Mouse (Mus musculus) A20 (cell line): Measurements from ENCODE around the gene Tmem274.

Experiments used
- DNase-seq: peaks from one replicate; pipeline ENCODE4 v3.0.0-alpha.2; 2011; ENCODE audit warnings: low read depth, low spot score

The Tmem274 gene

GRCm38 (mm10) chr4:149525170-149525569, 48.0 kb downstream of the Tmem274 start:
- DNase-seq, result no peak

- DNase-seq, result no peak
Measured at GRCm38 (mm10) chr4:149525811-149526210, 48.6 kb downstream of the Tmem274 start.

- no peak for DNase-seq
Measured at GRCm38 (mm10) chr4:149526330-149526729, 49.2 kb downstream of the Tmem274 start.

- DNase-seq, result no peak
Measured at GRCm38 (mm10) chr4:149527621-149528354, 50.6 kb downstream of the Tmem274 start.

GRCm38 (mm10) chr4:149529691-149530090, 52.5 kb downstream of the Tmem274 start:
- DNase-seq, result no peak
